Mouse (Mus musculus) forebrain, postnatal 0 days (tissue): ENCODE data around the gene 2310022B05Rik. TPM values are rescaled to one million over a fixed set of nuclear protein-coding genes. Genes with fewer than 3 reads are reported as not detected.

Source experiments
- ATAC-seq: fragments of 200-750 bp; cut with Nextera tagmentation; 2 replicates; pipeline ENCODE4 v1.8.0; 2017; ENCODE audit warnings: mild to moderate bottlenecking, moderate library complexity
- DNase-seq: peaks from one replicate; pipeline ENCODE4 v3.0.0-alpha.2; 2015
- H3K27ac ChIP-seq: fragments of 300-500 bp; sonication (generic); 2 replicates; pipeline ENCODE4 v1.5.1; 2014; ENCODE audit warnings: low read depth, mild to moderate bottlenecking, antibody characterized with exemption, low read length, moderate library complexity, mixed read lengths
- H3K27me3 ChIP-seq: fragments of 300-500 bp; sonication (generic); 2 replicates; pipeline ENCODE4 v1.6.1; 2014; ENCODE audit warnings: mild to moderate bottlenecking, low read length, mixed read lengths; ENCODE audit not compliant: insufficient read depth
- H3K36me3 ChIP-seq: fragments of 300-500 bp; sonication (generic); 2 replicates; pipeline ENCODE4 v1.6.1; 2014; ENCODE audit warnings: mild to moderate bottlenecking, moderate library complexity; ENCODE audit not compliant: insufficient read depth
- H3K4me1 ChIP-seq: fragments of 300-500 bp; sonication (generic); 2 replicates; pipeline ENCODE4 v1.6.1; 2014; ENCODE audit warnings: antibody characterized with exemption; ENCODE audit not compliant: insufficient read depth
- H3K4me2 ChIP-seq: fragments of 300-500 bp; sonication (generic); 2 replicates; pipeline ENCODE4 v1.6.1; 2014; ENCODE audit warnings: low read depth, mild to moderate bottlenecking, moderate library complexity
- H3K4me3 ChIP-seq: fragments of 300-500 bp; sonication (generic); 2 replicates; pipeline ENCODE4 v1.5.1; 2014; ENCODE audit warnings: low read depth, low read length, mixed read lengths
- H3K9ac ChIP-seq: fragments of 300-500 bp; sonication (generic); 2 replicates; pipeline ENCODE4 v1.6.1; 2014; ENCODE audit warnings: mild to moderate bottlenecking
- H3K9me3 ChIP-seq: fragments of 300-500 bp; sonication (generic); 2 replicates; pipeline ENCODE4 v1.6.1; 2016; ENCODE audit warnings: low read length
- CTCF ChIP-seq: sonication (generic); IDR thresholded peaks from 2 replicates; pipeline ENCODE4 v1.5.1; 2016; ENCODE audit warnings: antibody characterized with exemption, control low read depth, low read depth
- WGBS: fragments of 180-500 bp; shearing (Covaris S2); extraction: QIAGEN DNeasy Blood & Tissue Kit; methylation state at CpG from one replicate; pipeline ENCODE4 v1.1.7; 2014; 5-methylcytosine and 5-hydroxymethylcytosine counted together
- polyA plus RNA-seq: library from polyadenylated mRNA; unstranded; fragments of >200 nt; fragmentation: Nextera tagmentation; extraction: Ambion mirVana; gene quantifications from 2 replicates; pipeline ENCODE4 v1.2.1, GENCODE M21; 2015
- total RNA-seq: library from RNA; depleted of rRNA; stranded (reverse); fragments of >200 nt; gene quantifications from 2 replicates; pipeline ENCODE4 v1.2.3, GENCODE M21; 2014

The 2310022B05Rik gene
- total and polyA plus RNA-seq, 2 experiments from 2014 or later: 37.8 to 79.7 TPM

GRCm38 (mm10) chr8:124630891-124631290 lies 32.3 kb downstream of the 2310022B05Rik start:
- no peak for ATAC-seq
- H3K27me3 ChIP-seq: no peaks in the 10 kb centered on the region
- no peaks in the 10 kb centered on the region for H3K4me1 ChIP-seq
- H3K36me3 ChIP-seq: peaks cover 2% of the 10 kb centered on the region
- no peak overlapping the region for H3K27ac ChIP-seq
- H3K4me2 ChIP-seq: no peak overlapping the region
- DNase-seq: no peak
- TF ChIP-seq CTCF: no peak
- WGBS: 69% methylated on average over 4 of the region's 4 CpGs
- no peak overlapping the region for H3K9ac ChIP-seq
- no peaks in the 10 kb centered on the region for H3K9me3 ChIP-seq
- no peak overlapping the region for H3K4me3 ChIP-seq

DNA sequence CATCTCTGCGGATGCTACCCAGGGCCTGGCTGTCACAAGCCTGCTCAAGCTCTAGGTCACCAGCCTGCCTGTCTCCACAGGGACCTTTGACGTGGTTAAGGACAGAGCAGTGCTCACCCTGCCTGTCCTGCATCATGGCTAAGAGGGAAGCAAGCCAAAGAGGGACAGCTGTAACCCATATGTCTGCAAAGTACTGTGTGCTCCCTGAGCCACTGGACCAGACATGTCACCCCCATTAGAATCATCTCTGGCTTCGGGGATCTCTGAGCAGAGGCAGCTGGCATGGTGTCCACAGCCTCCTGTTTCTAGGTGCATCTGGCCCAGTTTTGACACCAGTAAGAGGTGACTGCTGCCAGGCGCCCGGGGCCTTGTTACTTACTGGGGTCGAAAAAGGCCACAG lies 32.7 kb downstream of the 2310022B05Rik start:
- 74% methylated on average over 6 of the region's 6 CpGs for WGBS
- TF ChIP-seq CTCF: no peak
- ATAC-seq (no peak), DNase-seq (no peak)
- no peaks in the 10 kb centered on the region for H3K27me3 ChIP-seq
- no peaks in the 10 kb centered on the region for H3K36me3 ChIP-seq
- no peak overlapping the region for H3K4me3 ChIP-seq
- no peak overlapping the region for H3K9ac ChIP-seq
- H3K27ac ChIP-seq: no peak overlapping the region
- H3K4me1 ChIP-seq: no peaks in the 10 kb centered on the region
- no peak overlapping the region for H3K4me2 ChIP-seq
- H3K9me3 ChIP-seq: no peaks in the 10 kb centered on the region

- H3K36me3 ChIP-seq: no peaks in the 10 kb centered on the region
- no peak overlapping the region for H3K9ac ChIP-seq
- no peaks in the 10 kb centered on the region for H3K27me3 ChIP-seq
- TF ChIP-seq CTCF: no peak
- no peak overlapping the region for H3K27ac ChIP-seq
- 88% methylated on average over 9 of the region's 9 CpGs for WGBS
- H3K4me2 ChIP-seq: no peak overlapping the region
- DNase-seq (no peak), ATAC-seq (no peak)
- no peak overlapping the region for H3K4me3 ChIP-seq
- H3K9me3 ChIP-seq: no peaks in the 10 kb centered on the region
- H3K4me1 ChIP-seq: no peaks in the 10 kb centered on the region
Observed at GRCm38 (mm10) chr8:124626251-124626650, 36.9 kb downstream of the 2310022B05Rik start.

GRCm38 (mm10) chr8:124621255-124621654 lies 41.9 kb downstream of the 2310022B05Rik start:
- no peak overlapping the region for H3K4me2 ChIP-seq
- H3K27me3 ChIP-seq: no peaks in the 10 kb centered on the region
- no peaks in the 10 kb centered on the region for H3K9me3 ChIP-seq
- 0 out of 2 replicates have a peak, but pooled peaks cover 4% of the 10 kb centered on the region for H3K4me1 ChIP-seq
- ATAC-seq (peak; percentile 73), DNase-seq (peak; percentile 71)
- no peak overlapping the region for H3K4me3 ChIP-seq
- no peak for TF ChIP-seq CTCF
- H3K36me3 ChIP-seq: no peaks in the 10 kb centered on the region
- no peak overlapping the region for H3K9ac ChIP-seq
- 22% methylated on average over 5 of the region's 5 CpGs for WGBS
- peak overlapping the region; percentile 62; the same call in 1 of the 2 replicates for H3K27ac ChIP-seq

GRCm38 (mm10) chr8:124618252-124618651 lies 44.9 kb downstream of the 2310022B05Rik start:
- no peaks in the 10 kb centered on the region for H3K27me3 ChIP-seq
- H3K36me3 ChIP-seq: no peaks in the 10 kb centered on the region
- no peak for DNase-seq
- no peaks in the 10 kb centered on the region for H3K9me3 ChIP-seq
- H3K27ac ChIP-seq: no peak overlapping the region
- WGBS: 52% methylated on average over 9 of the region's 9 CpGs
- TF ChIP-seq CTCF: no peak
- no peak overlapping the region for H3K9ac ChIP-seq
- H3K4me1 ChIP-seq: 0 out of 2 replicates have a peak, but pooled peaks cover 4% of the 10 kb centered on the region
- H3K4me2 ChIP-seq: no peak overlapping the region
- no peak for ATAC-seq
- no peak overlapping the region for H3K4me3 ChIP-seq

- H3K4me3 ChIP-seq: peak overlapping the region; percentile 42
- 4% methylated on average over 17 of the region's 17 CpGs for WGBS
- TF ChIP-seq CTCF: peak; percentile 93
Observed at GRCm38 (mm10) chr8:124617266-124617869, 45.8 kb downstream of the 2310022B05Rik start.

GRCm38 (mm10) chr8:124614325-124614724 lies 48.8 kb downstream of the 2310022B05Rik start:
- no peak for DNase-seq
- ATAC-seq: no peak
- no peak for TF ChIP-seq CTCF
- Histone ChIP-seq H3K36me3 (no peaks in the 10 kb centered on the region), H3K4me3 (no peak overlapping the region), H3K27me3 (no peaks in the 10 kb centered on the region), H3K9ac (no peak overlapping the region), H3K4me2 (no peak overlapping the region), H3K4me1 (0 out of 2 replicates have a peak, but pooled peaks cover 4% of the 10 kb centered on the region), H3K27ac (no peak overlapping the region), H3K9me3 (no peaks in the 10 kb centered on the region)
- WGBS: 78% methylated on average over 6 of the region's 6 CpGs

More at GRCm38 (mm10) chr8:124617266-124617869, 45.8 kb downstream of the 2310022B05Rik start:
- DNase-seq: peak; percentile 90
- ATAC-seq: peak; percentile 84
- H3K9me3 ChIP-seq: no peaks in the 10 kb centered on the region
- H3K36me3 ChIP-seq: no peaks in the 10 kb centered on the region
- peak overlapping the region; percentile 80 for H3K4me2 ChIP-seq
- peak overlapping the region; percentile 66 for H3K9ac ChIP-seq
- H3K4me1 ChIP-seq: 0 out of 2 replicates have a peak, but pooled peaks cover 4% of the 10 kb centered on the region
- no peaks in the 10 kb centered on the region for H3K27me3 ChIP-seq
- peak overlapping the region; percentile 66; the same call in 1 of the 2 replicates for H3K27ac ChIP-seq
